Mouse (Mus musculus) brain, embryonic 14.5 days (tissue): Measurements from ENCODE around the gene Lrrc61.

Source experiments
- CTCF ChIP-seq: fragments of 200-500 bp; IDR thresholded peaks from 2 replicates; pipeline ENCODE4 v1.5.1; 2012; ENCODE audit warnings: inconsistent platforms, mild to moderate bottlenecking, moderate library complexity, borderline replicate concordance; ENCODE audit not compliant: insufficient read depth, insufficient read length; ENCODE audit errors: extremely low read depth
- POLR2A ChIP-seq: fragments of 200-500 bp; IDR thresholded peaks from 2 replicates; pipeline ENCODE4 v1.6.1; 2012; ENCODE audit warnings: mild to moderate bottlenecking, inconsistent platforms, borderline replicate concordance; ENCODE audit not compliant: poor library complexity, insufficient read depth, insufficient read length, severe bottlenecking; ENCODE audit errors: extremely low read depth

- TF ChIP-seq CTCF = no peak
- no peak for TF ChIP-seq POLR2A
These were observed 19.4 kb downstream of the Lrrc61 start for GRCm38 (mm10) chr6:48573981-48574380.
